Mouse (Mus musculus) olfactory bulb, adult 2 months (tissue): ENCODE results near the gene Pfkm. TPM values are rescaled to one million over a fixed set of nuclear protein-coding genes. Genes with fewer than 3 reads are reported as not detected.

Experiments
- H3K27ac ChIP-seq: fragments of 200-500 bp; 2 replicates; pipeline ENCODE4 v1.5.1; 2012; ENCODE audit warnings: low read depth, low read length; ENCODE audit not compliant: insufficient read depth
- H3K4me1 ChIP-seq: fragments of 200-500 bp; 2 replicates; pipeline ENCODE4 v1.6.1; 2012; ENCODE audit warnings: low read length; ENCODE audit not compliant: control insufficient read depth, insufficient read depth
- H3K4me3 ChIP-seq: fragments of 200-500 bp; 2 replicates; pipeline ENCODE4 v1.5.1; 2012; ENCODE audit warnings: mild to moderate bottlenecking, low read depth, low read length, moderate library complexity; ENCODE audit not compliant: insufficient read depth
- CTCF ChIP-seq: fragments of 200-500 bp; IDR thresholded peaks from 2 replicates; pipeline ENCODE4 v1.5.1; 2012; ENCODE audit warnings: low read depth, mild to moderate bottlenecking, low read length, moderate library complexity; ENCODE audit not compliant: insufficient read depth
- POLR2A ChIP-seq: fragments of 200-500 bp; IDR thresholded peaks from 2 replicates; pipeline ENCODE4 v1.6.1; 2012; ENCODE audit warnings: mild to moderate bottlenecking, low read depth, low read length, moderate library complexity; ENCODE audit not compliant: insufficient read depth
- WGBS: fragments of 180-500 bp; shearing (Covaris S2); methylation state at CpG from one replicate; pipeline ENCODE4 v1.1.7; 2018; 5-methylcytosine and 5-hydroxymethylcytosine counted together
- polyA plus RNA-seq: library from polyadenylated mRNA; stranded (reverse); fragments of >200 nt; gene quantifications from 2 replicates; pipeline ENCODE4 v1.2.4, GENCODE M21; 2012; ENCODE audit warnings: low replicate concordance; ENCODE audit not compliant: missing spikeins, insufficient read depth, insufficient read length

The Pfkm gene
- polyA plus RNA-seq, 1 experiment: not detected

DNA sequence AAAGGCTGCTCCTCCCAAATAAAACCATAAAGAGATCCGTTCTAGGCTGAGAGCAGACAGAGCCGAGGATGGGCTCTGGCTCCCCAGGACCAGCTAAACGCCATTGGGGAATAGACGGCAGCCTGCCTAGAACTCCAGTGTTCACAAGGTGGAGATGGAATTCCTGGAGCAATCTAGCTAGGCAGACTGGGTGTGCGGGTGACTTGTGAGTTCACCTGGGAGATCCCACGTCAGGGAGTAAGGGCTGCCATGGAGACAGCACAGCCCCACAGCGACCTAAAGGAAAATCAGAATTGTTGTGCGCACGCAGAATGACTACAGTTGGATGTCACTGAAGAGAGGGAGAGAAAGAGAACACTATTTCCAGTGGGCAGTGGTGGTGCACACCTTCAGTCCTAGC is 23.9 kb upstream of the Pfkm start:
- no peak for TF ChIP-seq CTCF
- TF ChIP-seq POLR2A: no peak
- H3K4me1 ChIP-seq: 0 out of 2 replicates have a peak, but pooled peaks cover 5% of the 10 kb centered on the region
- no peak overlapping the region for H3K27ac ChIP-seq
- no peak overlapping the region for H3K4me3 ChIP-seq
- 90% methylated on average over 9 of the region's 9 CpGs for WGBS

- 93% methylated on average over 8 of the region's 8 CpGs for WGBS
- no peak overlapping the region for H3K27ac ChIP-seq
- no peak for TF ChIP-seq CTCF
- no peak for TF ChIP-seq POLR2A
Observed at GRCm38 (mm10) chr15:98069566-98070245, 22.7 kb upstream of the Pfkm start.

DNA sequence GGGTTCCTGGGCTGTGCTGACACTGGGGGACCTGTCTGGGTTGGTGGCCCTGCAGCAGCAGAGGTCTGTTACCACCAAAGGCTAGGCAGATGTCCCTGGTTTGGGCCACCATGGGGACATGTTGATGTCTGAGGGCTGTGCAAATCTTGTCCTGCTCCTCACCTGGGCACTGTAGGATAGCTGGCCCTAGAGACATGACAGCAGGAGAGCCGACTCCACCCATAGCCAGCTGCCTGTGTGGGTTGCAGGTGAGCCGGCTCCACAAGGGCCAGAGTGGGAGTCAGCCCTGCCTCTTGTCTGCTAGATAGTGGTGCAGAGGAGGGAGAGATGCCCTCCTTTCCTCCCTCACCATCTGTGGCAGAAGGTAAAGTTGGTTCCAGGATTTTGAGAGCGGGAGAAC is 22.0 kb upstream of the Pfkm start:
- 93% methylated on average over 3 of the region's 3 CpGs for WGBS
- TF ChIP-seq POLR2A (no peak), CTCF (no peak)
- no peak overlapping the region for H3K27ac ChIP-seq
- 0 out of 2 replicates have a peak, but pooled peaks cover 5% of the 10 kb centered on the region for H3K4me1 ChIP-seq
- no peak overlapping the region for H3K4me3 ChIP-seq

More at GRCm38 (mm10) chr15:98069566-98070245, 22.7 kb upstream of the Pfkm start:
- Histone ChIP-seq H3K4me3 (no peak overlapping the region), H3K4me1 (0 out of 2 replicates have a peak, but pooled peaks cover 5% of the 10 kb centered on the region)

DNA sequence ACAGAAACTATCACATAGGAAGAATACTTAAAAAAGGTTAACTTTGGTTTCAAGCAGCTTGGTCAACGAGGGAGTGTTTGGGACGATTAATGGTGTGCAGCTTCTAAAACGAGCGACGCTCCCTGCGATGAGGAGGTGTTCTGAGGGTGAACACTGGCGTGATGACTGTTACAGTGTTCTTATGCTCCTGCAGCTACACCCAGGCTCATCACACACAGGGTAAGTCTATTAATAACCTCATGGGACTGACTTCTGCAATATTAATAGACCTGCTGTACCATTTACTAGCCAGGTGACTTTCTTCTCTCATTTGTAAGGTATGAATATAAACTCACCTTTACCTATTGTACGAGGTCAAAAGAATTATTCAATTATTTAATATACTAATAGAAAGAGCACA is 17.9 kb upstream of the Pfkm start:
- Histone ChIP-seq H3K4me3 (no peak overlapping the region), H3K4me1 (0 out of 2 replicates have a peak, but pooled peaks cover 5% of the 10 kb centered on the region), H3K27ac (no peak overlapping the region)
- WGBS: 84% methylated on average over 8 of the region's 8 CpGs
- no peak for TF ChIP-seq CTCF
- no peak for TF ChIP-seq POLR2A

DNA sequence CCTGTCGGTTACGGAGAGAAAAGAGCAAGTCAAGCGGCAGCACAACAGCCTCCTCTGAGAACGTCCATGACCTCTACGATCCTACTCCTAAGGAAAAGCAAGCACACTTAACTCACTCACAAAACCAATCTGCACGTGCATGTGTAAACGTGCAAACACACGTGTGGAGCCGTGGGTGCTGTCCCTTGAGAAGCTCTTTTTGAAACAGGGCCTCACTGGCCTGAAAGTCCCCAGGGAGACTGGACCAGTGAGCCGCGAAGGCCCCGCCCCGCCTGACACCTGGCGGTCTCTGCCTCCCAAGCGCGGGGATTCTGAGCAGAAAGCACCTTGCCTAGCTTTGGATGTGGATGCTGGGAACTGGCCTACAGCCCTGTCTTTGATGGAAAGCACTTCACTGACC is 17.4 kb upstream of the Pfkm start:
- TF ChIP-seq CTCF (no peak), POLR2A (no peak)
- H3K27ac ChIP-seq: no peak overlapping the region
- H3K4me1 ChIP-seq: 0 out of 2 replicates have a peak, but pooled peaks cover 5% of the 10 kb centered on the region
- H3K4me3 ChIP-seq: no peak overlapping the region
- 85% methylated on average over 16 of the region's 16 CpGs for WGBS

GRCm38 (mm10) chr15:98076901-98077300 is 15.5 kb upstream of the Pfkm start:
- H3K4me3 ChIP-seq: no peak overlapping the region
- no peak overlapping the region for H3K27ac ChIP-seq
- no peaks in the 10 kb centered on the region for H3K4me1 ChIP-seq
- 79% methylated on average over 6 of the region's 6 CpGs for WGBS
- TF ChIP-seq POLR2A: no peak
- TF ChIP-seq CTCF: no peak

DNA sequence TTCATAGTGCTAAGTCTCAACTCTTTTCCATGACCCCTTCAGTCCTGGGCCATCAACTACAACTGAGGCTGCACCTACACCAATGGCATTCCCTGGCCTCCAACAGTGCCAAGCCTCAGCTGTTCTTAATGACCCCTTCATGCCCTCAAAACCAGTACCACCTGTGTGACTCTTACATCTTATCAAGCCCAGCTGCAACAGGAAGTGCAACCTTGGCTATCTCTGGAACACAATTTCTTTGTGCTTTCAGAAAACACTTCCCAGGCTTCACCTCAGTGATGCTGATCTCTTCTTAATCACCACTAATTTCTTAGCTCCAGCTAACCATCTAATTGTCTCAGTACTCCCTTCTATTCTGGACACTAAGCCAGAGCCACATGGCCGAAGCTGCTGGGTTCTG is 3.5 kb upstream of the Pfkm start:
- H3K4me1 ChIP-seq: no peaks in the 10 kb centered on the region
- H3K4me3 ChIP-seq: no peak overlapping the region
- H3K27ac ChIP-seq: no peak overlapping the region
- 89% methylated on average over 1 of the region's 1 CpGs for WGBS
- TF ChIP-seq POLR2A (no peak), CTCF (no peak)

- 72% methylated on average over 9 of the region's 9 CpGs for WGBS
- no peaks in the 10 kb centered on the region for H3K4me1 ChIP-seq
- no peak overlapping the region for H3K4me3 ChIP-seq
- no peak overlapping the region for H3K27ac ChIP-seq
- TF ChIP-seq POLR2A: no peak
- TF ChIP-seq CTCF: no peak
Observed at GRCm38 (mm10) chr15:98089421-98090183, 2.8 kb upstream of the Pfkm start.

GRCm38 (mm10) chr15:98091841-98092240 is 548 bp upstream of the Pfkm start:
- no peak overlapping the region for H3K4me3 ChIP-seq
- no peak overlapping the region for H3K27ac ChIP-seq
- TF ChIP-seq POLR2A (no peak), CTCF (no peak)
- 31% methylated on average over 4 of the region's 4 CpGs for WGBS
- H3K4me1 ChIP-seq: no peaks in the 10 kb centered on the region
